Mouse (Mus musculus) kidney, embryonic 16.5 days (tissue): ENCODE measurements at regions not wholly inside any gene's neighbourhood (a gene's known extent, or its start where the extent isn't known, plus 50 kb on each side); places are given as distances from the start of the nearest gene placed in this dataset.

Source experiments
- ATAC-seq: fragments of 200-750 bp; cut with Nextera tagmentation; 2 replicates; pipeline ENCODE4 v1.8.0; 2017; ENCODE audit warnings: moderate TSS enrichment; ENCODE audit not compliant: low FRiP score, low TSS enrichment
- H3K27ac ChIP-seq: fragments of 300-500 bp; sonication (generic); 2 replicates; pipeline ENCODE4 v1.5.1; 2014; ENCODE audit warnings: low read length
- H3K27me3 ChIP-seq: fragments of 300-500 bp; sonication (generic); 2 replicates; pipeline ENCODE4 v1.6.1; 2014; ENCODE audit warnings: low read length, control low read depth, mixed read lengths; ENCODE audit not compliant: insufficient read depth
- H3K36me3 ChIP-seq: fragments of 300-500 bp; sonication (generic); 2 replicates; pipeline ENCODE4 v1.6.1; 2014; ENCODE audit warnings: low read length, control low read depth, mixed read lengths; ENCODE audit not compliant: insufficient read depth
- H3K4me1 ChIP-seq: fragments of 300-500 bp; sonication (generic); 2 replicates; pipeline ENCODE4 v1.6.1; 2014; ENCODE audit warnings: low read length, control low read depth, mixed read lengths; ENCODE audit not compliant: insufficient read depth
- H3K4me2 ChIP-seq: fragments of 300-500 bp; sonication (generic); replicated peaks from 2 replicates; pipeline ENCODE4 v1.6.1; 2014; ENCODE audit warnings: low read depth, low read length
- H3K4me3 ChIP-seq: fragments of 300-500 bp; sonication (generic); 2 replicates; pipeline ENCODE4 v1.5.1; 2014; ENCODE audit warnings: mild to moderate bottlenecking, low read length
- H3K9ac ChIP-seq: fragments of 300-500 bp; sonication (generic); replicated peaks from 2 replicates; pipeline ENCODE4 v1.6.1; 2014; ENCODE audit warnings: low read length
- H3K9me3 ChIP-seq: fragments of 300-500 bp; sonication (generic); 2 replicates; pipeline ENCODE4 v1.6.1; 2016; ENCODE audit warnings: low read length, control low read depth
- WGBS: fragments of 180-500 bp; shearing (Covaris S2); extraction: QIAGEN DNeasy Blood & Tissue Kit; methylation state at CpG from one replicate; pipeline ENCODE4 v1.1.7; 2014; 5-methylcytosine and 5-hydroxymethylcytosine counted together

DNA sequence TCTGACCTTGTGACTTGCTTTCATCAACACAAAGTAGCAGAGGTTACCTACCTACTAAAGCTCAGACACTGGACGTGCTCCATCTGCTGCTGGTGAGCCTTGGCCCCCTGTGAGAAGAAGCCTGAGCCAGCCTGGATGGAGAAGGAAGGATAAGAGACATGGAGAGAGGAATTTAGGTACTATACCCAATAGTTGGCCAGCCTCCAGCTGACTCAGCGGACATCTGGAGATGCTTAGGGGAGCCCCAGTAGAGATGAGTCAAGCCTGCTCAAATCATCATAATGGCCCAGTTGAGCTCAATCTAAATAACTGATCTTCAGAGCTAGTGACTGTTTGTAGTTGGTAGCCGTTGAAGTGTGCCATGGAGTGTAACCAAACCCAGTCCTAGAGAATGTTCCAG lies 53.7 kb upstream of the Ripply2 start:
- no peak for ATAC-seq
- no peak overlapping the region for H3K4me3 ChIP-seq
- no peak overlapping the region for H3K4me2 ChIP-seq
- no peaks in the 10 kb centered on the region for H3K4me1 ChIP-seq
- WGBS = 58% methylated on average over 3 of the region's 3 CpGs
- H3K27ac ChIP-seq = no peak overlapping the region
- H3K9ac ChIP-seq = no peak overlapping the region
- no peaks in the 10 kb centered on the region for H3K9me3 ChIP-seq
- no peaks in the 10 kb centered on the region for H3K27me3 ChIP-seq
- H3K36me3 ChIP-seq = no peaks in the 10 kb centered on the region

DNA sequence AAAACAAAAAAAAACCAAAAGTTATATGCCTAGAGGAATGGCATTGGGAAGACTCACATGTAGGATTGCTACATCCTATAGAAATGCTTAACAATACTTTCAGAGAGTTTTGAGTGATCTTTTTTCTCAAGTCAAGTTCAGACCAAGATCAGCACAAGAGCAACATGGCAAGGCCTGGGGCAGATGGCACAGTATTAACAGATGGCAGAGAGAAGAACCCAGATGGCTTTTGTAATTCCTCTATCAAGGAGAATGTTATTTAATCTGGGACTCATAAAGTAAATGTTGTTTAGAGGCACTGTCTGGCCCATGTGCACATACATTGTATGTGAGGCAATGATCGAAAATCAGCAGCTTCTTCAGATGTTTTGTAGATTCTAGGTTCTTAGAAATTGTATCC lies 58.3 kb upstream of the Ripply2 start:
- no peaks in the 10 kb centered on the region for H3K36me3 ChIP-seq
- no peak overlapping the region for H3K27ac ChIP-seq
- no peak for ATAC-seq
- H3K9ac ChIP-seq = no peak overlapping the region
- H3K9me3 ChIP-seq = no peaks in the 10 kb centered on the region
- H3K27me3 ChIP-seq = no peaks in the 10 kb centered on the region
- H3K4me3 ChIP-seq = no peak overlapping the region
- no peak overlapping the region for H3K4me2 ChIP-seq
- whole genome bisulfite sequencing = 83% methylated on average over 1 of the region's 1 CpGs
- H3K4me1 ChIP-seq = 0 out of 2 replicates have a peak, but pooled peaks cover 4% of the 10 kb centered on the region

DNA sequence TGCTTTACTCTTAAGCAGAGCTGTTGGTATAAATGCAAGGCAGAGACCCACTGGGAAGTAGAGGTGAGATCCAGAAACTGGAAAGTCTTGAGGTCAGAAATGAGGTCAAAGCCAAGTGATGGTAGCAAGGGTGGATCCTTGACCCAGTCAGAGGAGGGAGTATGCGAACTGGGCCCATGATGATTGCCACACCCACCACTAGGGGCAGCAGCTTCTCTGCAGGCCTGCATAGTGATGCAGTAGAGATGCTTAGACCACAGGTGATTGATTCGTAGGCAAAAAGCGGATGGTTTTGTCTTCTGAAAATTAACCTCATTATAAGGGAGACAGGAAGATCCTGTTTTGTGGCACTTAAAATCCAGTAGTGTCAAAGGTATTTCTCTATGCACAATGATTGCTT lies 59.6 kb upstream of the Ripply2 start:
- 88% methylated on average over 3 of the region's 3 CpGs for WGBS
- no peak for ATAC-seq
- Histone ChIP-seq H3K9ac (no peak overlapping the region), H3K9me3 (no peaks in the 10 kb centered on the region), H3K27ac (no peak overlapping the region), H3K4me2 (no peak overlapping the region), H3K4me3 (no peak overlapping the region), H3K36me3 (no peaks in the 10 kb centered on the region), H3K27me3 (no peaks in the 10 kb centered on the region), H3K4me1 (0 out of 2 replicates have a peak, but pooled peaks cover 7% of the 10 kb centered on the region)

- Histone ChIP-seq H3K4me3 (no peak overlapping the region), H3K4me1 (peaks cover 15% of the 10 kb centered on the region), H3K9ac (no peak overlapping the region), H3K27me3 (no peaks in the 10 kb centered on the region), H3K4me2 (no peak overlapping the region), H3K9me3 (0 out of 2 replicates have a peak, but pooled peaks cover 4% of the 10 kb centered on the region), H3K27ac (no peak overlapping the region), H3K36me3 (no peaks in the 10 kb centered on the region)
- ATAC-seq = peak; percentile 71
- 41% methylated on average over 11 of the region's 11 CpGs for WGBS
Measured at GRCm38 (mm10) chr9:86951958-86952509, 63.3 kb upstream of the Ripply2 start.

DNA sequence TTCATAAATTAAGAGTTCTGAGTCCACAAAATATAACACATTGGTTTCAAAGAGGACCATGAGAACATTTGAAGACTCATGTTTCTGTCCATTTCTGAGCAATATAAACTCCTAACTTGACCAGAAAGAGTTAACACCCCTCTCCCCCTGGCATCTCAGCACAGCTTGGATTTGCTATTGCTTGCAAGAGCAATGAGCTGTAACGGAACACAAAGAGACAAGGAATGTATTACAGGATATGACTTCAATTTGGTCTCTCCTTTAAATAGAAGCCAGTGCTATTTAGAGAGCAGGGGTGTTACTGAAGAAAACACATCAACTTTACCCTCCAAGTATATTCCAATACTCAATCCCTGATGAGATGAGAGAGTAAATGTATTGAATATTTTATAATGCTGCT lies 65.5 kb upstream of the Ripply2 start:
- no peak overlapping the region for H3K27ac ChIP-seq
- no peaks in the 10 kb centered on the region for H3K27me3 ChIP-seq
- H3K4me3 ChIP-seq = no peak overlapping the region
- H3K4me2 ChIP-seq = no peak overlapping the region
- peaks cover 15% of the 10 kb centered on the region for H3K4me1 ChIP-seq
- H3K9ac ChIP-seq = no peak overlapping the region
- WGBS = 14% methylated on average over 1 of the region's 1 CpGs
- ATAC-seq = peak; percentile 85
- no peaks in the 10 kb centered on the region for H3K36me3 ChIP-seq
- 0 out of 2 replicates have a peak, but pooled peaks cover 4% of the 10 kb centered on the region for H3K9me3 ChIP-seq

- H3K9ac ChIP-seq = no peak overlapping the region
- peak overlapping the region; percentile 66 for H3K27ac ChIP-seq
- H3K27me3 ChIP-seq = no peaks in the 10 kb centered on the region
- H3K4me2 ChIP-seq = no peak overlapping the region
- H3K36me3 ChIP-seq = no peaks in the 10 kb centered on the region
- WGBS = 33% methylated on average over 3 of the region's 3 CpGs
- ATAC-seq = peak; percentile 98
- H3K4me3 ChIP-seq = no peak overlapping the region
- H3K9me3 ChIP-seq = no peaks in the 10 kb centered on the region
- peaks cover 17% of the 10 kb centered on the region for H3K4me1 ChIP-seq
Measured at GRCm38 (mm10) chr9:86931196-86931595, 50.7 kb upstream of the Snap91 start.
